Mouse (Mus musculus) testis, adult 2 months (tissue): ENCODE measurements around the gene Prex1. TPM values are rescaled to one million over a fixed set of nuclear protein-coding genes. Genes with fewer than 3 reads are reported as not detected.

Experiments
- H3K27ac ChIP-seq: fragments of 200-500 bp; 2 replicates; pipeline ENCODE4 v1.5.1; 2012; ENCODE audit warnings: low read depth, low read length; ENCODE audit not compliant: control insufficient read depth, insufficient read depth
- H3K27me3 ChIP-seq: fragments of 200-500 bp; 2 replicates; pipeline ENCODE4 v1.6.1; 2012; ENCODE audit warnings: mild to moderate bottlenecking, low read length, moderate library complexity; ENCODE audit not compliant: control insufficient read depth, insufficient read depth
- H3K36me3 ChIP-seq: fragments of 200-500 bp; 2 replicates; pipeline ENCODE4 v1.6.1; 2012; ENCODE audit warnings: mild to moderate bottlenecking, low read length; ENCODE audit not compliant: control insufficient read depth, insufficient read depth
- H3K4me1 ChIP-seq: fragments of 200-500 bp; 2 replicates; pipeline ENCODE4 v1.6.1; 2012; ENCODE audit warnings: low read length; ENCODE audit not compliant: control insufficient read depth, insufficient read depth
- H3K4me3 ChIP-seq: fragments of 200-500 bp; 2 replicates; pipeline ENCODE4 v1.5.1; 2012; ENCODE audit warnings: low read depth, mild to moderate bottlenecking, low read length, moderate library complexity, mixed read lengths; ENCODE audit not compliant: control insufficient read depth
- CTCF ChIP-seq: fragments of 200-500 bp; IDR thresholded peaks from 2 replicates; pipeline ENCODE4 v1.5.1; 2012; ENCODE audit warnings: low read depth, mild to moderate bottlenecking, inconsistent platforms, low read length, moderate library complexity; ENCODE audit not compliant: control insufficient read depth, insufficient read depth, insufficient replicate concordance
- POLR2A ChIP-seq: fragments of 200-500 bp; IDR thresholded peaks from 2 replicates; pipeline ENCODE4 v1.6.1; 2012; ENCODE audit warnings: low read depth, mild to moderate bottlenecking, inconsistent platforms, low read length, moderate library complexity; ENCODE audit not compliant: control insufficient read depth
- polyA plus RNA-seq: library from polyadenylated mRNA; depleted of rRNA; stranded (reverse); fragments of >200 nt; gene quantifications from 2 replicates; pipeline ENCODE4 v1.2.3, GENCODE M21; 2012

Gene Prex1
- polyA plus RNA-seq, 1 experiment = 13.6 TPM

- Histone ChIP-seq H3K27me3 (no peaks in the 10 kb centered on the region), H3K4me1 (peaks cover 2% of the 10 kb centered on the region; the same call in 1 of the 2 replicates), H3K4me3 (peak overlapping the region; percentile 6; the same call in 1 of the 2 replicates), H3K27ac (no peak overlapping the region), H3K36me3 (no peaks in the 10 kb centered on the region)
- no peak for TF ChIP-seq CTCF
Measured at GRCm38 (mm10) chr2:166617706-166618105, 95.9 kb downstream of the Prex1 start.

- TF ChIP-seq POLR2A (no peak), CTCF (no peak)
- no peaks in the 10 kb centered on the region for H3K27me3 ChIP-seq
- H3K4me1 ChIP-seq = peaks cover 2% of the 10 kb centered on the region; the same call in 1 of the 2 replicates
- no peaks in the 10 kb centered on the region for H3K36me3 ChIP-seq
- no peak overlapping the region for H3K27ac ChIP-seq
- no peak overlapping the region for H3K4me3 ChIP-seq
Measured at GRCm38 (mm10) chr2:166615338-166616075, 98.1 kb downstream of the Prex1 start.

- Histone ChIP-seq H3K4me1 (no peaks in the 10 kb centered on the region), H3K27me3 (no peaks in the 10 kb centered on the region), H3K27ac (no peak overlapping the region), H3K36me3 (no peaks in the 10 kb centered on the region), H3K4me3 (no peak overlapping the region)
- TF ChIP-seq CTCF = no peak
- no peak for TF ChIP-seq POLR2A
Measured at GRCm38 (mm10) chr2:166610271-166610670, 103.4 kb downstream of the Prex1 start.

- TF ChIP-seq CTCF (no peak), POLR2A (no peak)
- Histone ChIP-seq H3K4me1 (no peaks in the 10 kb centered on the region), H3K27ac (no peak overlapping the region), H3K27me3 (no peaks in the 10 kb centered on the region), H3K36me3 (no peaks in the 10 kb centered on the region), H3K4me3 (no peak overlapping the region)
Measured at GRCm38 (mm10) chr2:166608509-166608908, 105.1 kb downstream of the Prex1 start.

GRCm38 (mm10) chr2:166606481-166607245 lies 107.0 kb downstream of the Prex1 start:
- Histone ChIP-seq H3K27me3 (no peaks in the 10 kb centered on the region), H3K36me3 (no peaks in the 10 kb centered on the region), H3K4me3 (no peak overlapping the region), H3K4me1 (no peaks in the 10 kb centered on the region), H3K27ac (no peak overlapping the region)
- no peak for TF ChIP-seq CTCF
- no peak for TF ChIP-seq POLR2A

DNA sequence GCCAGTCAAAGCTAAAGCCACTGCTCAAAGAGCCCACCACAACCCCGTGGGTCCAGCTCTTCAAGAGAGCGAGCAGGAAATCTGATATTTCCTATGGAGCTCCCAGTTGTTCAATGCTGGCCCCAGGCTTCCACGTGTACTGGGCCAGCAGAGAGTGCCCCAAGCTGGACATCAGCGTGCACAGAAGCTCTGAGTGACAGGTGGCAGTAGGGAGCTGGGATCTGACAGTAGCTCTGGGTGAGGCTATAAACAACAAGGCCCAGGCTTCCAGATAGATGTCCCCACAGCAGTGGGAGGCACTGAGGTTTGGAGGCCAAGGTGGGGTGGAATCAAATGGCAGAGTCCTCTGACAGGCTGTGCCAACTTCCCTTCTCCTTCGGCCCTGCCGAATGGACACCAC lies 107.6 kb downstream of the Prex1 start:
- H3K27me3 ChIP-seq = no peaks in the 10 kb centered on the region
- no peak overlapping the region for H3K27ac ChIP-seq
- no peak overlapping the region for H3K4me3 ChIP-seq
- H3K4me1 ChIP-seq = no peaks in the 10 kb centered on the region
- no peaks in the 10 kb centered on the region for H3K36me3 ChIP-seq
- no peak for TF ChIP-seq POLR2A
- no peak for TF ChIP-seq CTCF

- Histone ChIP-seq H3K4me1 (no peaks in the 10 kb centered on the region), H3K27me3 (no peaks in the 10 kb centered on the region), H3K36me3 (no peaks in the 10 kb centered on the region), H3K27ac (no peak overlapping the region), H3K4me3 (no peak overlapping the region)
- TF ChIP-seq POLR2A (no peak), CTCF (no peak)
Measured at GRCm38 (mm10) chr2:166605164-166605831, 108.3 kb downstream of the Prex1 start.
